Mouse (Mus musculus): ENCODE measurements around the gene Nfe2. TPM values are rescaled to one million over a fixed set of nuclear protein-coding genes. Genes with fewer than 3 reads are reported as not detected.

Gene Nfe2
- 105 and 117 TPM in 2 replicates for polyA plus RNA-seq (2012; rRNA removed)

GRCm38 (mm10) chr15:103257790-103258728 is at the start of gene Nfe2:
TSS of gene Nfe2 (minus strand) at chr15:103258403.

GRCm38 (mm10) chr15:103272419-103273279 is 14.4 kb upstream of the Nfe2 start, which contains the start of gene Copz1:
TSS of gene Copz1 (plus strand) at chr15:103272714.

GRCm38 (mm10) chr15:103240160-103241028 is 17.8 kb downstream of the Nfe2 start, which contains the start of gene Hnrnpa1:
TSS of gene Hnrnpa1 (plus strand) at chr15:103240432.

GRCm38 (mm10) chr15:103239685-103240159 is 18.5 kb downstream of the Nfe2 start, which contains the start of gene Cbx5:
TSS of gene Cbx5 (minus strand) at chr15:103239816.

Other genes with a start within 250 kb of the Nfe2 start
- 0.06 and 0.11 TPM in 2 replicates for gene Hoxc4, start 239.5 kb downstream of the Nfe2 start, polyA plus RNA-seq (2012; rRNA removed)
- gene Smug1, start 91.3 kb downstream of the Nfe2 start, polyA plus RNA-seq (2012; rRNA removed): 5.2 TPM in 2 replicates
- 17.1 and 17.5 TPM in 2 replicates for gene Cbx5, start 18.6 kb downstream of the Nfe2 start, polyA plus RNA-seq (2012; rRNA removed)
- gene Hnrnpa1, start 18.0 kb downstream of the Nfe2 start, polyA plus RNA-seq (2012; rRNA removed): 299 and 307 TPM in 2 replicates
- gene Copz1, start 14.3 kb upstream of the Nfe2 start, polyA plus RNA-seq (2012; rRNA removed): 123 and 127 TPM in 2 replicates
- 0.85 and 0.87 TPM in 2 replicates for gene Gpr84, start 52.2 kb upstream of the Nfe2 start, polyA plus RNA-seq (2012; rRNA removed)
- 6.8 and 7.2 TPM in 2 replicates for gene Zfp385a, start 81.7 kb upstream of the Nfe2 start, polyA plus RNA-seq (2012; rRNA removed)
- gene Itga5, start 108.4 kb upstream of the Nfe2 start, polyA plus RNA-seq (2012; rRNA removed): 12.3 and 14.7 TPM in 2 replicates
- not detected in 2 replicates for gene Gtsf1, start 172.1 kb upstream of the Nfe2 start, polyA plus RNA-seq (2012; rRNA removed)
- gene Gtsf2, start 190.1 kb upstream of the Nfe2 start, polyA plus RNA-seq (2012; rRNA removed): not detected in 2 replicates
- 9.7 and 10.4 TPM in 2 replicates for gene Nckap1l, start 195.4 kb upstream of the Nfe2 start, polyA plus RNA-seq (2012; rRNA removed)
- gene Pde1b, start 244.6 kb upstream of the Nfe2 start, polyA plus RNA-seq (2012; rRNA removed): 2.5 and 3.4 TPM in 2 replicates